Mouse (Mus musculus): ENCODE measurements around the gene Utf1. TPM values are rescaled to one million over a fixed set of nuclear protein-coding genes. Genes with fewer than 3 reads are reported as not detected.

Gene Utf1
- total and polyA plus RNA-seq, 3 experiments, result not detected

- H3K9me3 ChIP-seq (replicated peaks; ENCODE audit: low read length), result no peaks in the 10 kb centered on the region
- in situ Hi-C loops (cut with MboI; ENCODE audit: low pct_ligation_motif_present, low pct_unique_long_range_greater_than_20kb, low sequenced_read_pairs) (loop anchor here (10.0 kb wide), 1 partner anchor 163 kb away; no protein-coding TSS in a partner anchor), dilution Hi-C loops (cut with MboI; ENCODE audit: extremely low pct_ligation_motif_present, extremely low pct_unique_long_range_greater_than_20kb, low sequenced_read_pairs) (no loop called here)
- peaks cover 11% of the 10 kb centered on the region for H3K27me3 ChIP-seq (replicated peaks)
- H3K4me3 ChIP-seq (replicated peaks in 1 of 3; ENCODE audit: low read depth in 2 of 3, low read length in 2 of 3, poor library complexity in 1 of 3), result no peak overlapping the region
- H3K79me2 ChIP-seq (replicated peaks; ENCODE audit: control insufficient read depth, extremely low read depth, insufficient read depth, poor library complexity, severe bottlenecking), result no peaks in the 10 kb centered on the region
- H3K4me2 ChIP-seq (ENCODE audit: insufficient read depth, low read depth, poor library complexity, severe bottlenecking), result no peak overlapping the region
- no peaks in the 10 kb centered on the region for H3K36me3 ChIP-seq (replicated peaks in 1 of 2; ENCODE audit: control insufficient read depth in 1 of 2, insufficient read depth in 1 of 2, low read length in 1 of 2)
- H3K27ac ChIP-seq (ENCODE audit: insufficient read depth, low read depth), result no peak overlapping the region
- no peak overlapping the region for H3K9ac ChIP-seq (ENCODE audit: insufficient read depth, low read depth)
- DNase-seq (ENCODE audit: extremely low read depth), result no peak
- TF ChIP-seq MYC (IDR thresholded peaks at IDR 0.05; ENCODE audit: low read depth, low read length) (no peak), EP300 (IDR thresholded peaks at IDR 0.05; ENCODE audit: low read length) (no peak), BHLHE40 (IDR thresholded peaks at IDR 0.05; ENCODE audit: low read depth, low read length) (no peak), E2F4 (IDR thresholded peaks at IDR 0.05; ENCODE audit: insufficient replicate concordance, low read depth, low read length) (no peak)
- H3K4me1 ChIP-seq (ENCODE audit: control insufficient read depth in 1 of 2, insufficient read depth in 2 of 2), result peaks cover 11 to 35% of the 10 kb centered on the region in 2 experiments
These were observed 41.6 kb upstream of the Utf1 start for GRCm38 (mm10) chr7:139901981-139902380.

- no peaks in the 10 kb centered on the region for H3K79me2 ChIP-seq (replicated peaks; ENCODE audit: control insufficient read depth, extremely low read depth, insufficient read depth, poor library complexity, severe bottlenecking)
- no peaks in the 10 kb centered on the region for H3K27me3 ChIP-seq (replicated peaks)
- no peaks in the 10 kb centered on the region for H3K36me3 ChIP-seq (replicated peaks in 1 of 2; ENCODE audit: control insufficient read depth in 1 of 2, insufficient read depth in 1 of 2, low read length in 1 of 2)
- H3K4me2 ChIP-seq (ENCODE audit: insufficient read depth, low read depth, poor library complexity, severe bottlenecking), result peak overlapping the region; percentile 84
- H3K9ac ChIP-seq (ENCODE audit: insufficient read depth, low read depth), result peak overlapping the region; percentile 41; the same call in 1 of the 2 replicates
- dilution Hi-C loops (cut with MboI; ENCODE audit: extremely low pct_ligation_motif_present, extremely low pct_unique_long_range_greater_than_20kb, low sequenced_read_pairs), result no loop called here
- H3K4me1 ChIP-seq (ENCODE audit: control insufficient read depth in 1 of 2, insufficient read depth in 2 of 2), result peaks cover 20 to 50% of the 10 kb centered on the region in 2 experiments
- DNase-seq (ENCODE audit: extremely low read depth), result no peak
- no peaks in the 10 kb centered on the region for H3K9me3 ChIP-seq (replicated peaks; ENCODE audit: low read length)
- peak overlapping the region in 2 of 3 experiments; percentile 28 to 44 for H3K4me3 ChIP-seq (replicated peaks in 1 of 3; ENCODE audit: low read depth in 2 of 3, low read length in 2 of 3, poor library complexity in 1 of 3)
- peak; percentile 87 for TF ChIP-seq ZNF384 (IDR thresholded peaks at IDR 0.05; ENCODE audit: low read depth, low read length)
- TF ChIP-seq RCOR1 (conservative IDR thresholded peaks at IDR 0.05; ENCODE audit: low read depth, low read length), result 0 out of 2 replicates have a peak, but pooled peaks have one; percentile 7
- no peak for TF ChIP-seq ZMIZ1 (IDR thresholded peaks at IDR 0.05; ENCODE audit: low read depth, low read length)
- no peak for TF ChIP-seq ZC3H11A (IDR thresholded peaks at IDR 0.05; ENCODE audit: low read depth, low read length)
- no peak overlapping the region for H3K27ac ChIP-seq (ENCODE audit: insufficient read depth, low read depth)
- in situ Hi-C loops (cut with MboI; ENCODE audit: low pct_ligation_motif_present, low pct_unique_long_range_greater_than_20kb, low sequenced_read_pairs), result loop anchor here (10.0 kb wide), 1 partner anchor 160 kb away; no protein-coding TSS in a partner anchor
These were observed 38.3 kb upstream of the Utf1 start for GRCm38 (mm10) chr7:139905261-139905660.

GRCm38 (mm10) chr7:139905661-139906060, 37.9 kb upstream of the Utf1 start:
- peak overlapping the region; percentile 17 to 44 (median 28) for H3K4me3 ChIP-seq (replicated peaks in 1 of 3; ENCODE audit: low read depth in 2 of 3, low read length in 2 of 3, poor library complexity in 1 of 3)
- peaks cover 20 to 54% of the 10 kb centered on the region in 2 experiments for H3K4me1 ChIP-seq (ENCODE audit: control insufficient read depth in 1 of 2, insufficient read depth in 2 of 2)
- no peaks in the 10 kb centered on the region for H3K27me3 ChIP-seq (replicated peaks)
- dilution Hi-C loops (cut with MboI; ENCODE audit: extremely low pct_ligation_motif_present, extremely low pct_unique_long_range_greater_than_20kb, low sequenced_read_pairs), result no loop called here
- no peaks in the 10 kb centered on the region for H3K36me3 ChIP-seq (replicated peaks in 1 of 2; ENCODE audit: control insufficient read depth in 1 of 2, insufficient read depth in 1 of 2, low read length in 1 of 2)
- H3K4me2 ChIP-seq (ENCODE audit: insufficient read depth, low read depth, poor library complexity, severe bottlenecking), result peak overlapping the region; percentile 84
- no peaks in the 10 kb centered on the region for H3K9me3 ChIP-seq (replicated peaks; ENCODE audit: low read length)
- peak; percentile 92 for DNase-seq (ENCODE audit: extremely low read depth)
- H3K27ac ChIP-seq (ENCODE audit: insufficient read depth, low read depth), result no peak overlapping the region
- H3K9ac ChIP-seq (ENCODE audit: insufficient read depth, low read depth), result 0 out of 2 replicates have a peak overlapping the region, but pooled peaks have one; percentile 41
- in situ Hi-C loops (cut with MboI; ENCODE audit: low pct_ligation_motif_present, low pct_unique_long_range_greater_than_20kb, low sequenced_read_pairs), result loop anchor here (10.0 kb wide), 1 partner anchor 159 kb away; no protein-coding TSS in a partner anchor
- no peaks in the 10 kb centered on the region for H3K79me2 ChIP-seq (replicated peaks; ENCODE audit: control insufficient read depth, extremely low read depth, insufficient read depth, poor library complexity, severe bottlenecking)
- TF ChIP-seq POLR2AphosphoS2 (IDR thresholded peaks at IDR 0.05; ENCODE audit: low read depth, low read length) (no peak), ELF1 (IDR thresholded peaks at IDR 0.05; ENCODE audit: low read depth, low read length) (peak; percentile 34; the same call in 1 of the 2 replicates), EP300 (IDR thresholded peaks at IDR 0.05; ENCODE audit: low read length) (no peak; the same call in 1 of the 2 replicates), KAT2A (IDR thresholded peaks at IDR 0.05; ENCODE audit: insufficient replicate concordance, low read length) (peak; percentile 70; the same call in 1 of the 2 replicates), MEF2A (IDR thresholded peaks at IDR 0.05; ENCODE audit: borderline replicate concordance, low read depth, low read length) (0 out of 2 replicates have a peak, but pooled peaks have one; percentile 43), USF2 (conservative IDR thresholded peaks at IDR 0.05; ENCODE audit: low read depth, low read length) (no peak), TCF12 (IDR thresholded peaks at IDR 0.05; ENCODE audit: low read depth, low read length) (0 out of 2 replicates have a peak, but pooled peaks have one; percentile 45), RAD21 (IDR thresholded peaks at IDR 0.05; ENCODE audit: low read depth, low read length) (peak; percentile 93), JUN (IDR thresholded peaks at IDR 0.05; ENCODE audit: insufficient read depth, low read depth, low read length) (peak; percentile 21; the same call in 1 of the 2 replicates), SMC3 (IDR thresholded peaks at IDR 0.05; ENCODE audit: low read depth, low read length) (peak; percentile 83), BHLHE40 (IDR thresholded peaks at IDR 0.05; ENCODE audit: low read depth, low read length) (peak; percentile 74), ZNF384 (IDR thresholded peaks at IDR 0.05; ENCODE audit: low read depth, low read length) (no peak; the same call in none of the 2 replicates), ZMIZ1 (IDR thresholded peaks at IDR 0.05; ENCODE audit: low read depth, low read length) (no peak), HCFC1 (IDR thresholded peaks at IDR 0.05; ENCODE audit: low read depth, low read length) (peak; percentile 45), JUND (conservative IDR thresholded peaks at IDR 0.05; ENCODE audit: low read depth, low read length) (no peak; the same call in 1 of the 2 replicates), CHD2 (IDR thresholded peaks at IDR 0.05; ENCODE audit: low read length) (peak; percentile 91), IRF4 (IDR thresholded peaks at IDR 0.05; ENCODE audit: low read depth, low read length) (peak; percentile 71), ZC3H11A (IDR thresholded peaks at IDR 0.05; ENCODE audit: low read depth, low read length) (peak; percentile 46), MXI1 (IDR thresholded peaks at IDR 0.05; ENCODE audit: low read depth, low read length) (peak; percentile 17; the same call in 1 of the 2 replicates), ETS1 (conservative IDR thresholded peaks at IDR 0.05; ENCODE audit: low read depth, low read length) (peak; percentile 45; the same call in 1 of the 2 replicates)
